Mouse (Mus musculus) lung, adult 2 months (tissue): Measurements from ENCODE around the gene Gatd1.

Experiments
- CTCF ChIP-seq: fragments of 200-500 bp; IDR thresholded peaks from 2 replicates; pipeline ENCODE4 v1.5.1; 2011; ENCODE audit warnings: mild to moderate bottlenecking, low read length, control low read depth; ENCODE audit not compliant: insufficient read depth
- POLR2A ChIP-seq: fragments of 200-500 bp; IDR thresholded peaks from 2 replicates; pipeline ENCODE4 v1.6.1; 2011; ENCODE audit warnings: low read depth, mild to moderate bottlenecking, control low read depth, low read length, borderline replicate concordance; ENCODE audit errors: extremely low read depth

GRCm38 (mm10) chr7:141374399-141374798, 39.5 kb downstream of the Gatd1 start:
- TF ChIP-seq POLR2A: no peak
- no peak for TF ChIP-seq CTCF
